Mouse (Mus musculus) stomach, embryonic 16.5 days (tissue): ENCODE measurements around the gene Hoxb3. TPM values are rescaled to one million over a fixed set of nuclear protein-coding genes. Genes with fewer than 3 reads are reported as not detected.

ENCODE experiments used
- ATAC-seq: fragments of 200-750 bp; cut with Nextera tagmentation; 2 replicates; pipeline ENCODE4 v1.8.0; 2017; ENCODE audit warnings: moderate number of reproducible peaks, moderate TSS enrichment; ENCODE audit not compliant: insufficient read depth, low FRiP score
- H3K27ac ChIP-seq: fragments of 300-500 bp; sonication (generic); 2 replicates; pipeline ENCODE4 v1.5.1; 2014; ENCODE audit warnings: low read length
- H3K27me3 ChIP-seq: fragments of 300-500 bp; sonication (generic); 2 replicates; pipeline ENCODE4 v1.6.1; 2014; ENCODE audit warnings: low read length, control low read depth, mixed read lengths; ENCODE audit not compliant: control insufficient read depth, insufficient read depth
- H3K36me3 ChIP-seq: fragments of 300-500 bp; sonication (generic); 2 replicates; pipeline ENCODE4 v1.6.1; 2014; ENCODE audit warnings: low read length; ENCODE audit not compliant: control insufficient read depth, insufficient read depth
- H3K4me1 ChIP-seq: fragments of 300-500 bp; sonication (generic); 2 replicates; pipeline ENCODE4 v1.6.1; 2014; ENCODE audit warnings: low read length, control low read depth, mixed read lengths; ENCODE audit not compliant: control insufficient read depth, insufficient read depth
- H3K4me2 ChIP-seq: fragments of 300-500 bp; sonication (generic); 2 replicates; pipeline ENCODE4 v1.6.1; 2014; ENCODE audit warnings: low read depth, low read length, mixed read lengths
- H3K4me3 ChIP-seq: fragments of 300-500 bp; sonication (generic); replicated peaks from 2 replicates; pipeline ENCODE4 v1.5.1; 2014; ENCODE audit warnings: mild to moderate bottlenecking, low read length
- H3K9ac ChIP-seq: fragments of 300-500 bp; sonication (generic); 2 replicates; pipeline ENCODE4 v1.6.1; 2014; ENCODE audit warnings: low read length
- H3K9me3 ChIP-seq: fragments of 300-500 bp; sonication (generic); replicated peaks from 2 replicates; pipeline ENCODE4 v1.6.1; 2016; ENCODE audit warnings: low read length, control low read depth; ENCODE audit not compliant: control insufficient read depth
- WGBS: fragments of 180-500 bp; shearing (Covaris S2); extraction: QIAGEN DNeasy Blood & Tissue Kit; methylation state at CpG from one replicate; pipeline ENCODE4 v1.1.7; 2014; 5-methylcytosine and 5-hydroxymethylcytosine counted together
- polyA plus RNA-seq: library from polyadenylated mRNA; unstranded; fragments of >200 nt; fragmentation: Nextera tagmentation; extraction: Ambion mirVana; gene quantifications from 2 replicates; pipeline ENCODE4 v1.2.1, GENCODE M21; 2015

The Hoxb3 gene
- polyA plus RNA-seq, 1 experiment from 2014 or later: 0.99 TPM

DNA sequence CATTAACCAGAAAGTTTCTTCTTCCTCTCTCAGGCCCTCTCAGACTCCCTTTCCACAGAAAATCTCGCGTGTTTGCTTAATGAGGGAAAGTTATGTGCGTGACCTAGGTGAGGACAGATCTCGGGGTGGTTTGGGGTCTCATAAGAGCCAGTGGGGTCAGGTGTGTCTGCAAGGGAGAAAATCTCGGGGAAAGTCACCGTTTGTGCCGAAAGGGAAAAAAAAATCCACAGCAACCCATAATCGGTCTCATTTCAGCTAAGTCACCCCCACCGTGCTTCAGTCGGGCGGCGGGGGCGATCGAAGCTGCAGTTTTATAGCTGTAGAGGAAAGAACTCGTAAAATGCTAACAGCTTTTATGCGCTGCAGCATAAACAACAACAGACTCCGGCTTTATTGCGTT lies 41.7 kb upstream of the Hoxb3 start:
- Histone ChIP-seq H3K27ac (no peak overlapping the region), H3K4me3 (no peak overlapping the region), H3K27me3 (peaks cover 63% of the 10 kb centered on the region), H3K36me3 (no peaks in the 10 kb centered on the region), H3K4me1 (no peaks in the 10 kb centered on the region), H3K9me3 (no peaks in the 10 kb centered on the region), H3K9ac (no peak overlapping the region), H3K4me2 (no peak overlapping the region)
- 20% methylated on average over 18 of the region's 18 CpGs for WGBS
- ATAC-seq: no peak

- Histone ChIP-seq H3K4me2 (peak within 1 kb of the TSS; percentile 65), H3K36me3 (no peaks in the 10 kb centered on the region), H3K27ac (peak within 1 kb of the TSS; percentile 90; the same call in 1 of the 2 replicates), H3K9me3 (no peaks in the 10 kb centered on the region), H3K4me1 (no peaks in the 10 kb centered on the region), H3K9ac (peak within 1 kb of the TSS; percentile 69), H3K27me3 (peaks cover 57% of the 10 kb centered on the region), H3K4me3 (peak within 1 kb of the TSS; percentile 55)
- ATAC-seq: no peak
- 3% methylated on average over 27 of the region's 27 CpGs for WGBS
Measured at GRCm38 (mm10) chr11:96281855-96282570, 41.1 kb upstream of the Hoxb3 start, which contains the start of gene Hoxb8. TSS of gene Hoxb8 (plus strand) at chr11:96281905.

GRCm38 (mm10) chr11:96282795-96283430 lies 40.2 kb upstream of the Hoxb3 start:
- Histone ChIP-seq H3K27me3 (peaks cover 53% of the 10 kb centered on the region), H3K4me2 (peak overlapping the region; percentile 65), H3K27ac (peak overlapping the region; percentile 90; the same call in 1 of the 2 replicates), H3K4me1 (no peaks in the 10 kb centered on the region), H3K36me3 (no peaks in the 10 kb centered on the region), H3K9me3 (no peaks in the 10 kb centered on the region), H3K9ac (peak overlapping the region; percentile 69), H3K4me3 (peak overlapping the region; percentile 55)
- no peak for ATAC-seq
- 1% methylated on average over 49 of the region's 49 CpGs for WGBS

DNA sequence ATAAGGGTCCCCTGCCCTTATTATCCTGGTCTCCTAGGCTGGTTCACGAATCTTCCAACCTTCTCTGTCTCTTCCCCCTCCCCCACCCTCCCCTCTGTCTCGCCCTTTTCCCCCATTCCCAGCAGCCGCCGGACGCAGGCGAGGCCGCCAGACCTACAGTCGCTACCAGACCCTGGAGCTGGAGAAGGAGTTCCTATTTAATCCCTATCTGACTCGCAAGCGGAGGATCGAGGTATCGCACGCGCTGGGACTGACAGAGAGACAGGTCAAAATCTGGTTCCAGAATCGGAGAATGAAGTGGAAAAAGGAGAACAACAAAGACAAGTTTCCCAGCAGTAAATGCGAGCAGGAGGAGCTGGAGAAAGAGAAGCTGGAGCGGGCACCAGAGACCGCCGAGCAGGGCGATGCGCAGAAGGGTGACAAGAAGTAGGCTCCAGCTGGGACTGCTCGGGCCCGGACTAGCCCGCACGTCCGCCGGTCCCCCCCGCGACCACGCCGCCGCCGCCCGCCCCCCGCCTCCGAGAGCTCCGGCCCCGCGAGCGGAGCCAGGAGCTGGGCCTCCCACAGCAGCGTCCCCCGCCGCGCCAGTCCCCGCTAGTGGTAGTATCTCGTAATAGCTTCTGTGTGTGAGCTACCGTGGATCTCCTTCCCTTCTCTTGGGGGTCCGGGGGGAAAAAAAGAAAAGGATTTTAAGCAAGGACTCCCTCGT lies 38.9 kb upstream of the Hoxb3 start:
- Histone ChIP-seq H3K36me3 (no peaks in the 10 kb centered on the region), H3K4me3 (peak overlapping the region; percentile 55), H3K4me1 (no peaks in the 10 kb centered on the region), H3K9me3 (no peaks in the 10 kb centered on the region), H3K9ac (peak overlapping the region; percentile 69), H3K27ac (peak overlapping the region; percentile 90), H3K4me2 (peak overlapping the region; percentile 65), H3K27me3 (peaks cover 51% of the 10 kb centered on the region)
- 1% methylated on average over 41 of the region's 49 CpGs for WGBS
- ATAC-seq: peak; percentile 15; the same call in 1 of the 2 replicates

DNA sequence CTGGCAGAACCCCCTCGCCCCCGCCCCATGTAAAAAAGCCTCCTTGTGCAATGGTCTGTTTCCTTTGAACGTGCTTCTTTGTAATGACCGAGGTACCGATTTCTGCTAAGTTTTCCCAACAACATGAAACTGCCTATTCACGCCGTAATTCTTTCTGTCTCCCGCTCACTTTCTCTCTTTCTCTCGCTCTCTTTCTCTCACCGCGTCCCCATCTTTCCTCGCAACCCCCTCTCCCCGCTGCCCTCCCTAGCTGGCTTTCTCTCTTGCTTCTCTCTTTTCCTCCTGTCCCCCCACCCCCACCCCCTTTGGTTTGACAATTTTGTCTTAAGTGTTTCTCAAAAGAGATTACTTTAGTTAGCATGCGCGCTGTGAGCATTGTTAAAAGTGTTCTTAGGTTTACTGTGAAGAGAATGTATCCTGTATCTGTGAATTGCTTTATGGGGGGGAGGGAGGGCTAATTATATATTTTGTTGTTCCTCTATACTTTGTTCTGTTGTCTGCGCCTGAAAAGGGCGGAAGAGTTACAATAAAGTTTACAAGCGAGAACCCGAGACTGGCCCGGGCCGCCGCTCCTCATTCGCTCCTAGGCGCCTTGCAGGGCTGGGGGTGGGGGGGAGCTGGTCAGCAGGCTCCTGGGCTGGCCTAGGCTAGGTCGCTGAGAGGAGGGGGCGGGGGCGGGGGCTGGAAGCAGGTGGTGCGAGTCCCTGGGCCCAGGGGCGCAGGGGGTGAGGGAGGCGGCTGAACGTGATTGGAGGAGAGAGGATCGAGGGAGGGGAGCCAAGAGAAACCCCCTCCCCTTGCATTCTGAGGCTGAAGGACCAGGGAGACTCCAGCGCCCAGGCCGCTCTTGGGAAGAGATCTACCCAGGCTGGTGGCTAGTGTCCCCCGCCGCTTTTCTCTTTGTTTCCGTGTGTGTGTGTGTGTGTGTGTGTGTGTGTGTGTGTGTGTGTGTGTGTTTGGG lies 38.1 kb upstream of the Hoxb3 start:
- Histone ChIP-seq H3K9me3 (no peaks in the 10 kb centered on the region), H3K36me3 (no peaks in the 10 kb centered on the region), H3K4me1 (no peaks in the 10 kb centered on the region), H3K27me3 (peaks cover 48% of the 10 kb centered on the region), H3K9ac (peak overlapping the region; percentile 69), H3K27ac (peak overlapping the region; percentile 90), H3K4me2 (peak overlapping the region; percentile 65), H3K4me3 (peak overlapping the region; percentile 55)
- ATAC-seq: peak; percentile 79
- 1% methylated on average over 33 of the region's 37 CpGs for WGBS

DNA sequence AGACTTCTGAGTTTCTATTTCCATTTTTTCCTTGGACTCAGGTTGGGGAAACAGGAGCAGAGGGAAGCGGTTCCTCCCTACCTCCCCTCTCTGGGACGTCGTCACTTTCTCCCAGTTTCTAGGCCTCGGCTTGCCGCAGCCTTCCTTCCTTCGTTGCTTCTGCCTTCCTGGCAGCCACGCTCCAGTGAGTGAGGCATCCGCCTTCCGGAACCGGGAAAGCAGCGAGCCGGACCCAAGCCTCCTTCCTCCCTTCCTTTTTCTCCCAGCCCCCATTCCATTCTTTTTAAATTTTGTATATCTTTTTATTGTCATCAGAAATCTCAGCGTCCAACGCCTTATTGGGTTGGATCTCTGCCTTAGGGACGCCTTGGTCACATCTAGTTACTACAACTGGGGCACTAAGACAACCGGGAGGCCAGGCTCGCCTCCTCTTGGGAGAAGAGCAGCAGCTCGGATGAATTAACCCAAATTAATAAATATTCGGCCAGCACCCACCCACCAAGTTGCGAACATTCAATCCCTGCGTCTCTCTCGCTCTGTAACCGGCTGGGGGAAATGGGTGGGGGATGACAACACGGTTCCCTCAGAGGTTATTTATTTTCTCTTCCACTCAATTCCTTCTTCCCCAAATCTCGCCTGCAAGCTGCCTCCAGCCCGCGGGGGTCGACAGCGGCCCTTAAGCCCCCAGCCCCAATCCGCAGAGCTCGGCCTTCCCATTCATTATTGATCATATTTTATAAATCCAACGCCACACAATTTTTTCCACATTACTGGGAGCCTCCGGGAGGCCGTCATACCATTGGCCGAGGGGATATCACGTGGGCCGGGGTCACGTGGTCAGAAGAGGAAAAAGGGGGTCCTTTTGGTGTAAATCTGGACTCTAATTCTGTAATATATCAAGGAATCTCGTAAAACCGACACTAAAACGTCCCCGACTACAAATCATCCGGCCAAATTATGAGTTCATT lies 37.1 kb upstream of the Hoxb3 start, which contains the start of gene Hoxb7:
TSS of gene Hoxb7 (plus strand) at position 853 of the 968 bp plus-strand sequence.
- Histone ChIP-seq H3K4me2 (peak within 1 kb of the TSS; percentile 65), H3K4me3 (peak within 1 kb of the TSS; percentile 55), H3K9ac (peak within 1 kb of the TSS; percentile 77), H3K27ac (peak within 1 kb of the TSS; percentile 90), H3K9me3 (no peaks in the 10 kb centered on the region), H3K36me3 (no peaks in the 10 kb centered on the region), H3K27me3 (peaks cover 51% of the 10 kb centered on the region), H3K4me1 (no peaks in the 10 kb centered on the region)
- ATAC-seq: 0 out of 2 replicates have a peak, but pooled peaks have one; percentile 10
- WGBS: 2% methylated on average over 43 of the region's 43 CpGs

GRCm38 (mm10) chr11:96286739-96287385 lies 36.3 kb upstream of the Hoxb3 start:
- ATAC-seq: no peak
- Histone ChIP-seq H3K4me2 (peak overlapping the region; percentile 65), H3K27me3 (peaks cover 53% of the 10 kb centered on the region), H3K36me3 (no peaks in the 10 kb centered on the region), H3K9ac (peak overlapping the region; percentile 77), H3K9me3 (no peaks in the 10 kb centered on the region), H3K4me3 (peak overlapping the region; percentile 55), H3K27ac (peak overlapping the region; percentile 87), H3K4me1 (no peaks in the 10 kb centered on the region)
- whole genome bisulfite sequencing: 1% methylated on average over 55 of the region's 55 CpGs
